Mouse (Mus musculus): ENCODE measurements at regions not wholly inside any gene's neighbourhood (a gene's known extent, or its start where the extent isn't known, plus 50 kb on each side); places are given as distances from the start of the nearest gene placed in this dataset.

- no peak for DNase-seq
Measured at GRCm38 (mm10) chr3:144323524-144323923, 118.5 kb upstream of the Lmo4 start.

GRCm38 (mm10) chr3:144319468-144320205, 114.6 kb upstream of the Lmo4 start:
- no peak for DNase-seq

DNA sequence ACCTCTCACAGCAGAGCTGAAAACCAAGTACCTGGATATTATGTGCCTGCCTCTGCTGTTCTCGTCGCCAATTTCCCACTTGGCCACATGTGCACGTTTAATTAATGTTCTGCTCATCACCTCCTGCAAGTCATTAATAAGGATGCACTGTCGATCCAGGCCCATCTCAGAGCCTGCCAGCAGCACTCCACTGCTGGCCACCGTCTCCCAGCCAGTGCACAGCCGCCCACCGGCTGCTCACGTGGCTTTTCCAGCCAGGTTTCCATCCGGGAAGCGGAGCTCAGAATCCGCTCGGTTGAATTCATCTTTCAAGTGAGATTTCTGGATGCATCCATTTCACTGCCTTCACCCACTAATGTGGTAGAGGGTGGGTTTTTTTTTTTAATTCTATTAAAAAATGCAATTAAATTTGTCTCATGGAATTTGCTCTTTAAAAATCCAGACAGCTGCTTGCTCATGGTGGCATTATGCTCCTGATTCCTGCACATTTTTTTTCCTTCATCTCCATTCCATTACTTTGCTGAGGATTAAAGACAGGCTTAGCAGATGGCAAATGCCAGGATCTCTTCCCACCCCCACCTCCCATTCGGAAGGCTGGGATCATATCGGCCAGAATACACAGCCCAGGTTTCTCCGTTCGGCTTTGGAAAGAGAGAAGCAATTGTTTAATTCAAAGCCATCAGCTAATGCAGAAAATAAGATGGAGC, 113.9 kb upstream of the Lmo4 start:
- DNase-seq: no peak

DNA sequence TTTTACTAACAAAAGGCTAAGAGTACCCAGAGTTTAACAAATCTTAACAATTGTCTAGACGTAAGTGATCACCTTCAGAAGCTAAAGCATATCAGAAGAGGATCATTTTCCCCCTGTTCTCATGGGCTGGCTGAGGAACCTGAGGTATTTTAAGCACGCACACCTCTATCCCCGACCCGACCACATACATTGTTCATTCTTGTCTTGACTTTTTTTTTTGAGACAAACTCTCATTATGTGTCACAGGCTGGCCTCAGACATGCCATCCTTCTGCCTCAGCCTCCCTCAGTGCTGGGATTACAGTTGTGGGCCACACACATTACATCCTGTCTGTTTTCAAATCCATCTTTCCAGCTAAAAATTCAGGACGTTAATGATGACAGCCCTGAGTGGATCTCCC, 105.7 kb upstream of the Lmo4 start:
- no peak for DNase-seq

- DNase-seq: no peak
Measured at GRCm38 (mm10) chr3:144308616-144309015, 103.6 kb upstream of the Lmo4 start.

DNA sequence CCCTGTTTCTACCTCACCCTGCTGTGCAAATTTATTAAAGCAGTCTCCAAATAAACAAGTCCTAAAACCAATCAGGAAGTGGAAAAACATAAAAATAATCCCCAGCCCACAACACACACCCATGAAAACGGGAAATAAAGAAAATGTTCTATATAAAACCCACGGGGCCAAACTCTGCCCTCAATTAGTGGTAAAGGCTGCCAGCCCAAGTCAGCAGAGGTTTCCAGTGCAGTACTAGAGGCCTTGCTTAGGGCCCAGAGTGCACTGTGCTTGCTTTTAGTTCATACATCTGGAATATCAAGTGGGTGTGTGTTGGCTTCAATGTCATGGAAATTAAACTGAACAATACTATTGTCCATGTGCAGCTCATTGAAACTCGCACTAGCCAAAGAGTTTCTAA, 102.5 kb upstream of the Lmo4 start:
- no peak for DNase-seq

DNA sequence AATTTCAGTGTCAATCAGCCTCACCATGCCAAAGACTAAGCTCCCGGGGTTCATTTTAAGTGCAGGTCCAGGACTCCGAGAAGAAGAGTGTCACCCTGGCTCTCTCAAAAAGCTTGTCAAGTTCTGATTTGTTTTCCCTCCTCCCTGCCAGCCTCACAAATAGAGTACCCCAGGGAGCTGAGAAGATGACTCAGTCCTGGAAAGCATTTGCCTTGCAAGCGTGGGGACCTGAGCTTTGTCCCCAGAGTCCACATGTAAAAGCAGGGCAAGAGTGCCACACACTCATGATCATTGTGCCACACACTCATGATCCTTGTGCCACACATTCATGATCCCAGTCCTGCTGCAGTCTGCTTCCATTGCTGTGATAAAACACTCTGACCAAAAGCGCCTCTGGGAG, 100.4 kb upstream of the Lmo4 start:
- DNase-seq: no peak

- no peak for DNase-seq
Measured at GRCm38 (mm10) chr3:144304924-144305323, 99.9 kb upstream of the Lmo4 start.

DNA sequence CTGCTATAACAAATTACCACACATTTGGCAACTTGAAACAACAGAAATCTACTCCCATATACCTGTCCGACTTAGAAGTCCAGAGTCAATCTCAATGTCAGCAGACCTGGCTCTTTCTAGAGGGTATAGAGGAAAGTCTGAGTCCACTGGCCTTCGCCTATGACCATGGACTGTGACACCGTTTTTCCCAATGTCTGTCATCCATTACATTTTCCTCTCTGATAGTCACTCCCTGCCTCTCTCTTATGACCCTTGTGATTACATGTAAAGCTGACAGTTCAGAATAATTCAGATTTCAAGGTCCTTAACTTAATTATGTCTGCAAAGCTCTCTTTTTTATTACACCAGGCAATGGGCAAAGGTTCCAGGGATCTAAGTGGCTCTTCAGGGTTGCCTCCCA, 97.6 kb upstream of the Lmo4 start:
- DNase-seq: no peak

GRCm38 (mm10) chr3:144301068-144301467, 96.0 kb upstream of the Lmo4 start:
- no peak for DNase-seq

DNA sequence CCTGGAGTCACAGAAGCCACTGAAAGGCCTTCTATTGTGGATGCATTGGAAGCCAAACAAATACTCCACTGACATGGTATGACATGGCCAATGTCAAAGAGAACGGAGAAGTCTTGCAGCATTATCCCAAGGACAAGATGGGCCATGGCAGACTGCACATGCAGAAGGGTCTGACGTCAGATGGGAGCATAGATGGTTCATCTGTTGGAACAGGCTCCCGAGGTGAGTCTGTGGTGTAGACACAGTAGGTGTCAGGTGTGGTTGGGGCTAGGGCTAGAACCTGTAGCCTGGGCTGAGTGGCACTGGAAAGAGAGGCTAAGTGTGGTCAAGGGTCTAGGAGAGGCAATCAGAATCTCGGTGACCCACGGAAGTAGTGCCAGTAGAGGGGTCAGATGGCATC, 94.2 kb upstream of the Lmo4 start:
- no peak for DNase-seq

- DNase-seq: no peak
Measured at GRCm38 (mm10) chr3:144289489-144289888, 84.5 kb upstream of the Lmo4 start.

GRCm38 (mm10) chr3:144286100-144286499, 81.1 kb upstream of the Lmo4 start:
- DNase-seq: no peak

DNA sequence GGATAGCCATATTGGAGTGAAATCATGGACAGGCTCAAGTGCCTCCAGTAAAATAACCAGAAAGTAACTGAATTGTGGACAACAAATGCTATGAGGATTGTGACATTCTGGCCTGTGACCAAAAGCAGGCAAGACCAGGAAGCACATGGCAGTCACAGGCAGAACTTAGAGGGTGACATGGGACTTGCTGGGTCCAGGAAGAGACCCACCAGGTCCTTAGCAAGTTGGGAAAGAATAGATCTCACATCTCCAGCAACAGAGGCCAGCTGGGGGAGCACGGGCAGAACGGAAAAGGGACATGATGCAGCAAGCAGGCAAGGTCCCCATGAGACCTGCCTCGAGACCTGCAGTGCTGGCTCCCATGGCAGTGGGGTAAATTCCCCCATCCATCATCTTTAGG, 79.3 kb upstream of the Lmo4 start:
- no peak for DNase-seq

DNA sequence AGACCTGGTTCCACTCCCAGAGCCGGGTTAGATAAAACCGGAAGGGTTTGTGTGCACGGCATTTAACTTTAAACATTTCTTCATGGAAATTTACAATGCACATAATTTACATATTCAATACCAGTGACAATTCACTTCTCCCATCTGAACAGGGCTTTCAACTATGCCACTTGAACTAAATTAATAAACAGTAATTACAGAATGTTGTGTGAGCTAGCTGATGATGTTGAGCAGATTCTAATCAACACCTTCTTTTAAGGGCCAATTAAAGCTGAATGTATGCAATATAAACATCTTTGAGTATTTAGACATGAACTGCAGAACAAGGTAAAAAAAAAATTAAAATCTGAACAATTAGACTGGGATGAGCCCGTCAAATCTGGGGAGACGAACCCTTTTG, 68.1 kb upstream of the Lmo4 start:
- no peak for DNase-seq

GRCm38 (mm10) chr3:144270206-144270605, 65.2 kb upstream of the Lmo4 start:
- DNase-seq: no peak

GRCm38 (mm10) chr3:144264554-144264953, 59.5 kb upstream of the Lmo4 start:
- no peak for DNase-seq

- no peak for DNase-seq
Measured at GRCm38 (mm10) chr3:144260886-144261285, 55.9 kb upstream of the Lmo4 start.

DNA sequence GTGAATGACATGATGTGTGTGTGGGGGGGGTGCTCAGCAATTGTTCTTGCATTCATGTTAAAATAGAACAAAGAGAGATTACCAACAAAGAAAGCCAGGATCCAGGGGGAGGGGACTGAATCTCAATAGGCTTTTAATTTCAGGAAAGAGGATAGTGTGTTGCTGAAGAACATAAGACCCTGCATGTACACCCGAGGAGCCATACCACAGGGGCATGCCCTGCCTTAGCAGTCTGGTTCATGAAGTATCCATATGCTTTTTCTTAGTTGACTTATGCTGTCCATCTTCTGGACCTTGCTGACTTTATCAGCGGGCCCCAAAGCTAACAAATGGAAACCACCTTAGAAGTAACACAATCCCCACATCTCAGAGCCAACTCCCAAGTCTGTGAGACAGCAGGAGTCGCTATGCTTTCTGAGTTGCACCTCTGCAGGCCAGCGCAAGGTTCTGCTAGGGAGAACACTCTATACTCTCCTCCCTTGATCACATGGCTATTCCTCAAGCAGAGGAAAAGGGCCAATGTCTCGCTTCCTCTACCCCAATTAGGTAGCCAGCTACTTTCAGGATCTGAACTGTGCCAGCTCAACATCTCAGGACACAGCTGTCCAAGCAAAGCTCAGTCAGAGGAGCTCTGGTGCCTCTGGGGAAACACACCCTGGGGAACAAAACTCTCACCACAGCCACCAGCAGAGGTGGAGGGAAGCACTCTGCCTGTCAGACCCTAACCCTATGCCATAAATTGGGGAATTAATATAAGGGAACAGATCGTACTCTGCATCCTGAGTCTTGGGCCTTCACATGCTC, 52.9 kb upstream of the Lmo4 start:
- no peak for DNase-seq

- no peak for DNase-seq
Measured at GRCm38 (mm10) chr3:144257196-144257595, 52.2 kb upstream of the Lmo4 start.

- no peak for DNase-seq
Measured at GRCm38 (mm10) chr3:144255596-144256550, 50.9 kb upstream of the Lmo4 start.

Data from kidney, postnatal 25 days (tissue).